Mouse (Mus musculus): ENCODE measurements around the gene Ctsr. TPM values are rescaled to one million over a fixed set of nuclear protein-coding genes. Genes with fewer than 3 reads are reported as not detected.

The Ctsr gene
- total RNA-seq (2023): not detected

DNA sequence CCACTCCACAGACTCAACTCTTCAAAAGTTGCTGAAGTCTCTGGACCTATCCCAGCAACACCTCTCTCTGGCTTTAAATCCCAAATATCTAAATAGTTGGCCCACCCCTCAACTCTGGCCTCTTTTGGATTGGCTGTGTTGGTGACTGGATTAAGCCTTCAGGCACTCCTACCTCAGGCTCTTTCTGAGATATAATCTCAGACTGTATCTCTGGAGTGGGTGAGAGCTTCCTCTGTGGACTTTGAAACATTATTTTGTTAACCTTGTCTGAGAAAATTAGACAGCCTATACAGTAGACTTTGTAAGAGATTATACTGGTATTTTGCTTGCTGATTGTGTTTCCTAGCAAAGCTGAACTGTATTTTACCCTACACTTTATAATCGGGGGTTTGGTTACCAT lies at the start of gene Ctsr:
Ctsr (minus strand) TSS at position 101 of the 400 bp plus-strand sequence.

DNA sequence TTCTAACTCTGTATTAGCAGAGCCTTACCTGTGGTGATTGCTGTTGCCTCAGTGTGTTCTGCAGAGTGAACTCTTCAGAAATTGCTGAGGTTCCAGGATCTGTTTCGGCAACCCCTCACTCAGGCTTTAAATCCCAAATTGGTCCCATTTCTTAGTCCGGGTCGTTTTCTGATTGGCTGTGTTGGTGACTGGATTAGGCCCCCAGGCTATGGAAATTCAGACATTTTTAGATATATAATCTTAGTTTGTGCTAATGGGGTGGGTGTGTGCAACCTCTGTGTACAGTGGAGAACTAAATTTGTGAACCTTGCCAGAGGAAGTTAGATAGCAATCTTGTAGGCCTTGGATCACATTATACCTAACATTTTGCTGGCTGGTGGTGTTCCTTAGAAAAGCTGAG lies 39.3 kb upstream of the Ctsr start, which contains the start of gene Cts6:
Cts6 (minus strand) TSS at position 101 of the 400 bp plus-strand sequence.

Other genes with a start within 250 kb of the Ctsr start
- not detected for gene Gm49393, start 228.7 kb downstream of the Ctsr start, total RNA-seq (2023)
- under 1 TPM in 1 of 2 experiments, not detected in 1; 0.70 TPM for gene Gm49391, start 227.7 kb downstream of the Ctsr start, total RNA-seq (2023)
- gene Ctla2a, start 227.6 kb downstream of the Ctsr start, total RNA-seq (2023): under 1 TPM in 1 of 2 experiments, not detected in 1; 0.55 TPM
- not detected for gene Tpbpa, start 222.3 kb downstream of the Ctsr start, total RNA-seq (2023)
- gene Ctsj, start 158.3 kb downstream of the Ctsr start, total RNA-seq (2023): not detected
- gene Ctsq, start 123.6 kb downstream of the Ctsr start, total RNA-seq (2023): not detected
- not detected for gene Cts6, start 39.2 kb upstream of the Ctsr start, total RNA-seq (2023)
- gene Cts8, start 91.1 kb upstream of the Ctsr start, total RNA-seq (2023): not detected
- gene Gm49398, start 124.6 kb upstream of the Ctsr start, total RNA-seq (2023): not detected
- gene Cts7, start 193.9 kb upstream of the Ctsr start, total RNA-seq (2023): not detected

All from monocyte, adult 59 days (primary cell).